Mouse (Mus musculus) limb, embryonic 11.5 days (tissue): ENCODE data around the gene Cd2ap. TPM values are rescaled to one million over a fixed set of nuclear protein-coding genes. Genes with fewer than 3 reads are reported as not detected.

Experiments used
- ATAC-seq: fragments of 200-750 bp; cut with Nextera tagmentation; 2 replicates; pipeline ENCODE4 v1.8.0; 2017; ENCODE audit warnings: low read depth; ENCODE audit not compliant: insufficient number of reproducible peaks, low FRiP score, low TSS enrichment
- DNase-seq: peaks from one replicate; pipeline ENCODE4 v3.0.0-alpha.2; 2015; ENCODE audit warnings: low spot score
- H3K27ac ChIP-seq: fragments of 300-500 bp; sonication (generic); replicated peaks from 2 replicates; pipeline ENCODE4 v1.5.1; 2014; ENCODE audit warnings: low read depth, mild to moderate bottlenecking, low read length
- H3K27me3 ChIP-seq: fragments of 300-500 bp; sonication (generic); 2 replicates; pipeline ENCODE4 v1.6.1; 2014; ENCODE audit warnings: mild to moderate bottlenecking, low read length, mixed read lengths; ENCODE audit not compliant: control insufficient read depth, insufficient read depth
- H3K36me3 ChIP-seq: fragments of 300-500 bp; sonication (generic); 2 replicates; pipeline ENCODE4 v1.6.1; 2014; ENCODE audit warnings: mild to moderate bottlenecking, low read length, moderate library complexity, mixed read lengths; ENCODE audit not compliant: control insufficient read depth, insufficient read depth
- H3K4me1 ChIP-seq: fragments of 300-500 bp; sonication (generic); 2 replicates; pipeline ENCODE4 v1.6.1; 2014; ENCODE audit warnings: low read length, mixed read lengths; ENCODE audit not compliant: control insufficient read depth, insufficient read depth
- H3K4me2 ChIP-seq: fragments of 300-500 bp; sonication (generic); 2 replicates; pipeline ENCODE4 v1.6.1; 2014; ENCODE audit warnings: low read depth, mild to moderate bottlenecking, moderate library complexity; ENCODE audit not compliant: severe bottlenecking
- H3K4me3 ChIP-seq: fragments of 300-500 bp; sonication (generic); 2 replicates; pipeline ENCODE4 v1.5.1; 2014; ENCODE audit warnings: low read depth, low read length
- H3K9ac ChIP-seq: fragments of 300-500 bp; sonication (generic); 2 replicates; pipeline ENCODE4 v1.6.1; 2014; ENCODE audit warnings: mild to moderate bottlenecking, low read length
- H3K9me3 ChIP-seq: fragments of 300-500 bp; sonication (generic); 2 replicates; pipeline ENCODE4 v1.6.1; 2016; ENCODE audit warnings: low read length; ENCODE audit not compliant: control insufficient read depth
- WGBS: fragments of 180-500 bp; shearing (Covaris S2); extraction: QIAGEN DNeasy Blood & Tissue Kit; methylation state at CpG from one replicate; pipeline ENCODE4 v1.1.7; 2014; 5-methylcytosine and 5-hydroxymethylcytosine counted together
- polyA plus RNA-seq: library from polyadenylated mRNA; unstranded; fragments of >200 nt; fragmentation: Nextera tagmentation; extraction: Ambion mirVana; gene quantifications from 2 replicates; pipeline ENCODE4 v1.2.1, GENCODE M21; 2014

Cd2ap gene
- polyA plus RNA-seq, 1 experiment from 2014 or later: 20.0 TPM

DNA sequence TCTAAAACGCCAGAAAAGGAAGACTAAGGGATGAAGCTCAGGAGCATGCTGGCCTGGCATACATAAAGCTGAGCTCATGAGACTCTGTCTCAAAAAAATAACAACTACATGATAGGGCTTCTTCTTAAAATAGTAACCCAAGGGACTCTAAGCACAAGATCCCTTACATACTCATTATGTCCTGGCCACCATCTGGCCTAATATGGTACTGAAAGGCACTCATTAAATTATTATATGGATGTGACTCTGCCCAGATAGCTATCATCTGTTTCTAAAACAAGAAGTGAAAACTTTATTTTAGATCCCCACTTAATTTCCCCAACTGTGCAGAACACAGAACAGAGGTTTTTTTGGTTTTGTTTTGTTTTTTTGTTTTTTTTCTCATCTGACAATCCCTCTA, 6.4 kb upstream of the Cd2ap start:
- no peak overlapping the region for H3K9ac ChIP-seq

DNA sequence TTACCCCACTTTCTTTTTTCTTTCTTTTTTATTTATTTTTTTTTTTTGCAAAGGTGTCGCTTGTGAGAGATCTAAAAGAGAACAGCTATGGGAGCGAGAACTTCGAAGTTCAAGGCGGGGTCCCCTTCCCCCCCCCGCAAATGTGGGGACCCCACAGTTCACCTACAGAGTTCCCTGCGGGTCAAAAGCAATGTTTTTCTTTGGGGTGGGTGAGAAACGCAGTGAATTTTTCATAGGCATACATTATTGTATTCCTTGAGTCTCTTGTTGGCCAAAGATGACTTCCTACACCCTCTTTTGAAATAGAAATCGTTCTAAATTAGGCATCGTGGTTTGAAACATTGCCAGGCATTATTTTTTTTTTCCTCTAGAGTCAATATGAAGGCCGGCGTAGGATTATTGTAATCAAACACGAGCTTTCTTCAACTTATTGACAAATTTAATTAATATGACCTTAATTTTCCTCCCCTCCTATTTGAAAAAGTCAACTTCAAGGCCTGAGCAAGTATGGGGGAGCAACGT, 500 bp upstream of the Cd2ap start:
- ATAC-seq: no peak
- Histone ChIP-seq H3K4me1 (peaks cover 6% of the 10 kb centered on the region; the same call in 1 of the 2 replicates), H3K4me2 (peak overlapping the region; percentile 77), H3K36me3 (no peaks in the 10 kb centered on the region), H3K27ac (no peak overlapping the region), H3K9ac (no peak overlapping the region), H3K27me3 (no peaks in the 10 kb centered on the region), H3K9me3 (no peaks in the 10 kb centered on the region), H3K4me3 (peak overlapping the region; percentile 92)
- 36% methylated on average over 13 of the region's 13 CpGs for WGBS
- no peak for DNase-seq

More for the DNA sequence above, 6.4 kb upstream of the Cd2ap start:
- no peaks in the 10 kb centered on the region for H3K9me3 ChIP-seq
- no peaks in the 10 kb centered on the region for H3K36me3 ChIP-seq
- ATAC-seq: no peak
- H3K27ac ChIP-seq: no peak overlapping the region
- 64% methylated on average over 1 of the region's 1 CpGs for WGBS
- H3K27me3 ChIP-seq: no peaks in the 10 kb centered on the region
- H3K4me3 ChIP-seq: no peak overlapping the region
- H3K4me2 ChIP-seq: no peak overlapping the region
- DNase-seq: no peak
- H3K4me1 ChIP-seq: no peaks in the 10 kb centered on the region

DNA sequence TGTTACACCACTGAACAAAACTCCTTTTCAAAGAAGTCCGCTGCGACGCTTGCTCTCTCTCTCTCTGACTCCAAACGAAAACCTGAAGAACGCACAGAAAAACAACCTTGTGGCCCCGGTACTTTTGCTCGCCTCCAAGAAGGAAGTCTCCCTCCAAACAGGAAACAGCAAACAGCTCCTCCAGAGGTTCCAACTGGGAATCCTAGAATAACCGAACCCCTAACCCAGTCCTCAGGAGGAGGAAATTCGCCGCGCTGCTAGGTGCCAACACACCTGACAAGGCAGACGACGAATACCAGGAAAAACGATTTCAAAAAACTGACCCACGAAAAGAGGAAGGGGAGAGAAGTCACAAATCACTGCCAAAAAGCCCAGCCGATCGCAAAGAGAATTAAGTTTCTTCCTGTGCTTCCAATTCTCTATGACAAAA, 879 bp downstream of the Cd2ap start:
- no peak for ATAC-seq

DNA sequence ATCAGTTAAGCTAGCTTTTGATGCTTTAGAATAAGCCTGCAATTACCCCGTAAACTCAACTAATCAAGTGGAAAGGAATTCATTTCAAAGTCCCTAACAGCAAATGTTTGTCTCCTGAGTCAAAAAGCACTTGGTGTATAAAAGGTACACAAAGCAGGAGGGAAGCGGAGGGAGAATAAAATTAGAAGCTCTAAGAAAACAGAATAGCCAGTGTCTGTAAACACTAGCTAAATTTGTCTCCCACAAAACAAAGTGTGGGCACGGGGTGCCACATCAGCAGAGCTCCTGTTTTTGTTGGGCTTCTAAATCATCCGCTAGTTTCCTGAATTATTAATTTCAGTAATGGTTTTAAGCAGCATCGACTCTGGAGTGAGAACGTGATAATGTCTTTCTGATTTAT, 1.4 kb downstream of the Cd2ap start:
- H3K4me1 ChIP-seq: peaks cover 6% of the 10 kb centered on the region; the same call in 1 of the 2 replicates
- 20% methylated on average over 6 of the region's 6 CpGs for WGBS
- ATAC-seq: no peak
- no peak overlapping the region for H3K9ac ChIP-seq
- peak overlapping the region; percentile 92 for H3K4me3 ChIP-seq
- H3K9me3 ChIP-seq: no peaks in the 10 kb centered on the region
- H3K27ac ChIP-seq: no peak overlapping the region
- DNase-seq: no peak
- peak overlapping the region; percentile 77 for H3K4me2 ChIP-seq
- H3K36me3 ChIP-seq: no peaks in the 10 kb centered on the region
- no peaks in the 10 kb centered on the region for H3K27me3 ChIP-seq

More for the DNA sequence above, 879 bp downstream of the Cd2ap start:
- H3K27ac ChIP-seq: peak overlapping the region; percentile 47; the same call in 1 of the 2 replicates
- peak overlapping the region; percentile 93 for H3K9ac ChIP-seq
- H3K4me2 ChIP-seq: peak overlapping the region; percentile 77
- peaks cover 6% of the 10 kb centered on the region; the same call in 1 of the 2 replicates for H3K4me1 ChIP-seq
- no peaks in the 10 kb centered on the region for H3K9me3 ChIP-seq
- peak overlapping the region; percentile 92 for H3K4me3 ChIP-seq
- no peaks in the 10 kb centered on the region for H3K36me3 ChIP-seq
- DNase-seq: peak; percentile 65
- no peaks in the 10 kb centered on the region for H3K27me3 ChIP-seq
- WGBS: under 1% methylated on average over 17 of the region's 17 CpGs

DNA sequence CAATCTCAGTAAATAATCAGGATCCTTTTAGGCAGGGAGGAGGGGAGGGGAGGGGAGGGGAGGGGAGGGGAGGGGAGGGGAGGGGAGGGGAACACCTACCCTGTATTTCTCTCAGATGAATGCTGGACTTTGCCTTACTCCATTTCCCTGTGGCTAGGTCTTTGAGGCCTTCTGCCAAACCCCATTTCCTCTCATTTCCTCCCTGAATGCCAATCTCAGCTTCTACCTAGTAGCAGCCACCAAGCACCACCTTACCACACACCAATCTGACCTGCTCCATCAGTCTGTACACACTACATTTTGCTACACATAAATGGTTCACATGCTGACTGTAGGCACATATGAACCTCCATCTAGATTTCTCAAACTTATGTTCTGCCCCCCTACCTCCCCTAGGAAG, 6.0 kb downstream of the Cd2ap start:
- Histone ChIP-seq H3K27me3 (no peaks in the 10 kb centered on the region), H3K36me3 (no peaks in the 10 kb centered on the region), H3K27ac (no peak overlapping the region), H3K9ac (no peak overlapping the region), H3K4me3 (no peak overlapping the region), H3K9me3 (no peaks in the 10 kb centered on the region), H3K4me2 (no peak overlapping the region), H3K4me1 (peaks cover 6% of the 10 kb centered on the region; the same call in 1 of the 2 replicates)
- DNase-seq (no peak), ATAC-seq (no peak)

DNA sequence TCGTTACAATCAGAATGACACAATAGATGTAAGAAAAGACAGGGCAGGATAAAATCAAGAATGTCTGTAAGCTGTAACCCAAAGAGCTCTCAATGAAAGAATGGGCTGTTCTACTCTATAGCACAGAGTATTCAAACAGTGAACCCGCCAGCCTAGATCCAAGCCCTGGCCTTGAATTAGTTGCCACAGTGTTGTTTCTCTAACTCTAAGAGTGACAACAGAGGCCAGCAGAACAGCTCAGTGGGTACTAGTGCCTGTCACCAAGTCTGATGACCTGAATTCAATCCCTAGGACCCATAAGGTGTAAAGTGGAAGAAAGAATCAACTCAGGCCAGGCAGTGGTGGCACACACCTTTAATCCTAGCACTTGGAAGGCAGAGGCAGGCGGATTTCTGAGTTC, 13.3 kb downstream of the Cd2ap start:
- no peaks in the 10 kb centered on the region for H3K36me3 ChIP-seq
- no peaks in the 10 kb centered on the region for H3K4me1 ChIP-seq
- H3K27ac ChIP-seq: no peak overlapping the region
- H3K4me2 ChIP-seq: no peak overlapping the region
- no peak overlapping the region for H3K4me3 ChIP-seq
- DNase-seq (no peak), ATAC-seq (no peak)
- no peaks in the 10 kb centered on the region for H3K27me3 ChIP-seq
- H3K9ac ChIP-seq: no peak overlapping the region
- no peaks in the 10 kb centered on the region for H3K9me3 ChIP-seq
- 88% methylated on average over 3 of the region's 3 CpGs for WGBS

DNA sequence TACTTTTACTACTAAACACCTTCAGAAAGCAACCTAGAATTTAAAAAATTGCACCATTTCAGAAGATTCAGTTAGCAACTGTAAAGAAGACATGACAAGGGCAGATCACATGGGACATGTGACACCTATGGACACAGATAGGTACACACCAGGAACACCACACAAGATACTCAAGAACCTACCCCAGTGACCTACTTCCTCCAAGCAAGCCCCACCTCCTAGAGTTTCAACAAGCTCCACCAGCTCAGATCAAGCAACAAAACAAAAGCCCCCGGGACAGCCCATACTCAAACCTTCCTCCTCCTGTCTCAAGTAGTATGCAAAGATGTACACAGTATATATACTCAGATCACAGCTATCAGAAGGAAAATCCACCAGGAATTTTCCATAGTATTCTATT, 16.1 kb downstream of the Cd2ap start:
- H3K4me1 ChIP-seq: no peaks in the 10 kb centered on the region
- ATAC-seq: no peak
- no peaks in the 10 kb centered on the region for H3K36me3 ChIP-seq
- H3K4me3 ChIP-seq: no peak overlapping the region
- no peak overlapping the region for H3K4me2 ChIP-seq
- no peaks in the 10 kb centered on the region for H3K27me3 ChIP-seq
- no peaks in the 10 kb centered on the region for H3K9me3 ChIP-seq
- no peak overlapping the region for H3K9ac ChIP-seq
- DNase-seq: no peak
- no peak overlapping the region for H3K27ac ChIP-seq
- 96% methylated on average over 1 of the region's 1 CpGs for WGBS

DNA sequence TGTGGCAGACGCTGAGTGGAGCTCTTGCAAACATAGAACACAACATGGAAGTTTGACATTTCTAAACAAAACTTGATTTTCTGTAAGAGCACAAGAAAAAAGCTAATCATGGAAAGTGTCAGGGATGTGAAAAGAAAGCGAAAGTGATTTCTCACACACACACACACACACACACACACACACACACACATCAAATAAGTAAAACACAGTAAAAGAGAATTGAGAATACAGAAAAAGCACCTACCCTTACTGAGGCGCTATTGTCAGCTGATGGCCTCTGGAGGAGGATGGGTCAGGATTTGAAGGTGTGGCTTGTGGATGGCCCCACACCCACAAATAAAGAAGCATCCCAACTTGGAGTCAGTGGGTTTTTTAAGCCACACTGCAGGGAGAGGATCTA, 19.0 kb downstream of the Cd2ap start:
- Histone ChIP-seq H3K4me1 (no peaks in the 10 kb centered on the region), H3K4me3 (no peak overlapping the region), H3K9me3 (no peaks in the 10 kb centered on the region), H3K27ac (no peak overlapping the region), H3K4me2 (no peak overlapping the region), H3K27me3 (no peaks in the 10 kb centered on the region), H3K9ac (no peak overlapping the region), H3K36me3 (no peaks in the 10 kb centered on the region)
- no peak for ATAC-seq
- no peak for DNase-seq
- WGBS: 88% methylated on average over 3 of the region's 3 CpGs

DNA sequence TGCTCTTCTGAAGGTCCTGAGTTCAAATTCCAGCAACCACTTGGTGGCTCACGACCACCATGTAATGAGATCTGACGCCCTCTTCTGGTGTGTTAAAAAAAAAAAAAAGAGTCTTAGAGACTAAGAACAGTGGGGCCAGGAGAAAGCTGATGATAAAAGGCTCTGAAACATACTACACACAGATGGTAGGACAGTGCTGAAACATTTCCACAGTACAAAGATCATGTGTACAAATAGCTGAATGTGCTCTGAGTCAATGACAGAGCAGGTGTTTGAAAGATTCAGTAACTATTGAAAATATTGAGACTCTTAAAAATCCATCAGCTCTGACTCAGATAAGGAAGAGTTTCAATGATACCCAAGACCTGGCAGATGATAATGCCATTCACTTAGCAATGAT, 29.4 kb downstream of the Cd2ap start:
- Histone ChIP-seq H3K9ac (no peak overlapping the region), H3K9me3 (no peaks in the 10 kb centered on the region), H3K4me1 (no peaks in the 10 kb centered on the region), H3K4me3 (no peak overlapping the region), H3K27ac (no peak overlapping the region), H3K4me2 (no peak overlapping the region), H3K36me3 (no peaks in the 10 kb centered on the region; the same call in 1 of the 2 replicates), H3K27me3 (no peaks in the 10 kb centered on the region)
- 87% methylated on average over 2 of the region's 2 CpGs for WGBS
- no peak for DNase-seq
- no peak for ATAC-seq
